Mouse (Mus musculus): ENCODE measurements around the gene Xndc1. TPM values are rescaled to one million over a fixed set of nuclear protein-coding genes. Genes with fewer than 3 reads are reported as not detected.

Xndc1 gene
- polyA plus RNA-seq, 1 experiment from 2014 or later, result 30.0 TPM

DNA sequence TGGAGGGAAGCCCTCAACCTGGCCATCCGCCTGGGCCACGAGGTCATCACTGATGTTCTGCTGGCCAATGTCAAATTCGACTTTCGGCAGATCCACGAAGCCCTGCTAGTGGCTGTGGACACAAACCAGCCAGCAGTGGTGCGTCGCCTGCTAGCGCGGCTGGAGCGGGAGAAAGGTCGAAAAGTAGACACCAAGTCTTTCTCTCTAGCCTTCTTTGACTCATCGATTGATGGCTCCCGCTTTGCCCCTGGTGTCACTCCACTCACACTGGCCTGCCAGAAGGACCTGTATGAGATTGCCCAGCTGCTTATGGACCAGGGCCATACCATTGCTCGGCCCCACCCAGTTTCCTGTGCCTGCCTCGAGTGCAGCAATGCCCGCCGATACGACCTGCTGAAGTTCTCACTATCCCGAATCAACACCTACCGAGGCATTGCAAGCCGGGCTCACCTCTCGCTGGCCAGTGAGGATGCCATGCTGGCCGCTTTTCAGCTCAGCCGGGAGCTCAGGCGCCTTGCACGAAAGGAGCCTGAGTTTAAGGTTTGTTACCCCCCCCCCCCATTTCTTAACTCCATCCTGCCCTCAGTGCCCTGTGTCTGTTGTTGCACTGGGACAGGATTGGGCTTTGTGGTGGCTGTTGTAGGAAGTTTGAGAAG is 18.9 kb downstream of the Xndc1 start:
- Histone ChIP-seq H3K9me3 (ENCODE audit: control insufficient read depth, low read length) (no peaks in the 10 kb centered on the region), H3K27me3 (ENCODE audit: control insufficient read depth, insufficient read depth, low read length) (no peaks in the 10 kb centered on the region), H3K27ac (replicated peaks; ENCODE audit: low read depth, low read length) (no peak overlapping the region), H3K36me3 (ENCODE audit: control insufficient read depth, insufficient read depth, low read length) (peaks cover 30% of the 10 kb centered on the region), H3K4me2 (ENCODE audit: low read depth, severe bottlenecking) (no peak overlapping the region), H3K4me1 (ENCODE audit: control insufficient read depth, insufficient read depth, low read length) (no peaks in the 10 kb centered on the region), H3K9ac (ENCODE audit: low read length) (no peak overlapping the region), H3K4me3 (ENCODE audit: low read depth, low read length) (no peak overlapping the region)
- no peak for DNase-seq (ENCODE audit: low spot score)
- 91% methylated on average over 26 of the region's 26 CpGs for WGBS
- no peak for ATAC-seq (ENCODE audit: insufficient number of reproducible peaks, low FRiP score, low TSS enrichment, low read depth)

DNA sequence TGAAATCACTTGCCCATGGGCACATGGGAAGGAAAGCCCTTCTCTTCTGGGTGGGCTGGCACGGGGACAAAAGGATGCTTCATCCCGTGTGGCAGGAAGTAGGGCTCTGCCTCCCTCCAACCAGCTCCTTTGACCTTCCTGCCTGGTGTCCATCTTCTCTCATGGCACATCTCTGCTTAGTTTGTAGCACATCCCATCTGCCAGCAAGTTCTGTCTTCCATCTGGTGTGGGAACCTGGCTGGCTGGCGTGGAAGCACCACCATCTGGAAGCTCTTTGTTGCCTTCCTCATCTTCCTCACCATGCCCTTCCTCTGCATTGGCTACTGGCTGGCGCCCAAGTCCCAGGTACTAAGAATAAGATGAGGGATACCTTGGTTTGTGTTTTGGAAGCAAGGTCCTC is 22.0 kb downstream of the Xndc1 start:
- peaks cover 14% of the 10 kb centered on the region for H3K36me3 ChIP-seq (ENCODE audit: control insufficient read depth, insufficient read depth, low read length)

DNA sequence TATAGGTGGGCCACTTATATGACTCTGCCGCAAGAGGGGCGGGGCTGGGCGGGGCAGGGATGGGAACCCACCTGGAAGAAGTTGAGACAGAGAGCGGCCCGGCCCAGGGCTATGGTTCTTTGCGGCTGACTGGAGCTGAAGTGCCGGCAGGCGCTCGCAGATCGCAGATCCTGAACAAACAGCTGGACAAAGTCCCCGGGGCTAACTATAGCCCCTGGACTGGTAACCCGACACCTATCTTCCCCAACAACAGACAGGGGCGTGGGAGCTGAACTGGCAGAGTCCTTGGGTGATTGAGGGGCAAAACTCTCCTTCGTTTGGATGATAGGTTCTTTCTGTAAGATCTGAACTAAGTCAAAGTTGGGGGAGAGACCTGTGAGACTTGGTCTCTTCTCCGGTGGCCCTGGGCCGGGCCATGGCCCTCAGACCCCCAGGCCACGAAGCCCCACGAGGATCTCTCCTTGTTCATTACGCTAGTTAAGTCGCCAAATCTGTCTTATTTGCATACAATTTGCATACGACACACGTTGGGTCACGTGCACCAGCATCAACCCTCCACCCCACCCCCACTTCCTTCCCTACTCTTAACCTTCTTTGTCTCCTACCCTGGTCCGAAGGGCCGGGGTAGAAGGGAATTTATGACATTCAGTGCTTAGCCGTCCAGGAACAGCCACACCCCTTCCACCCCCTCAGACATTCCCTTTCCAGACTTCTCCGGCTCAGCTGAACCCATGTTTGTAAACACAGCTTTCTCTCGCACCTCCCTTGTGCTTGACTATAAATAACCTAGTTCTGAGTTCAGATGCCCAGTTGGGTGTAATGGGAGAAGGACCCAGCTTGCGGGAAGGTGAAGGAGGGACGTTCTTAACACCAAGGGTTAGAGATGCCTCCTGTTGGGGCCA is 34.7 kb downstream of the Xndc1 start:
- Histone ChIP-seq H3K4me3 (ENCODE audit: low read depth, low read length) (peak overlapping the region; percentile 29), H3K9ac (ENCODE audit: low read length) (peak overlapping the region; percentile 49), H3K4me2 (ENCODE audit: low read depth, severe bottlenecking) (peak overlapping the region; percentile 51), H3K9me3 (ENCODE audit: control insufficient read depth, low read length) (no peaks in the 10 kb centered on the region), H3K27me3 (ENCODE audit: control insufficient read depth, insufficient read depth, low read length) (no peaks in the 10 kb centered on the region), H3K36me3 (ENCODE audit: control insufficient read depth, insufficient read depth, low read length) (no peaks in the 10 kb centered on the region), H3K4me1 (ENCODE audit: control insufficient read depth, insufficient read depth, low read length) (peaks cover 8% of the 10 kb centered on the region), H3K27ac (replicated peaks; ENCODE audit: low read depth, low read length) (0 out of 2 replicates have a peak overlapping the region, but pooled peaks have one; percentile 37)
- 4% methylated on average over 30 of the region's 30 CpGs for WGBS
- peak; percentile 80 for ATAC-seq (ENCODE audit: insufficient number of reproducible peaks, low FRiP score, low TSS enrichment, low read depth)
- peak; percentile 69 for DNase-seq (ENCODE audit: low spot score)

More for the DNA sequence above, 22.0 kb downstream of the Xndc1 start:
- H3K27ac ChIP-seq (replicated peaks; ENCODE audit: low read depth, low read length), result no peak overlapping the region
- no peaks in the 10 kb centered on the region for H3K27me3 ChIP-seq (ENCODE audit: control insufficient read depth, insufficient read depth, low read length)
- no peaks in the 10 kb centered on the region for H3K9me3 ChIP-seq (ENCODE audit: control insufficient read depth, low read length)
- 95% methylated on average over 4 of the region's 4 CpGs for WGBS
- no peaks in the 10 kb centered on the region for H3K4me1 ChIP-seq (ENCODE audit: control insufficient read depth, insufficient read depth, low read length)
- no peak overlapping the region for H3K4me2 ChIP-seq (ENCODE audit: low read depth, severe bottlenecking)
- no peak overlapping the region for H3K4me3 ChIP-seq (ENCODE audit: low read depth, low read length)
- H3K9ac ChIP-seq (ENCODE audit: low read length), result no peak overlapping the region
- no peak for DNase-seq (ENCODE audit: low spot score)
- no peak for ATAC-seq (ENCODE audit: insufficient number of reproducible peaks, low FRiP score, low TSS enrichment, low read depth)

DNA sequence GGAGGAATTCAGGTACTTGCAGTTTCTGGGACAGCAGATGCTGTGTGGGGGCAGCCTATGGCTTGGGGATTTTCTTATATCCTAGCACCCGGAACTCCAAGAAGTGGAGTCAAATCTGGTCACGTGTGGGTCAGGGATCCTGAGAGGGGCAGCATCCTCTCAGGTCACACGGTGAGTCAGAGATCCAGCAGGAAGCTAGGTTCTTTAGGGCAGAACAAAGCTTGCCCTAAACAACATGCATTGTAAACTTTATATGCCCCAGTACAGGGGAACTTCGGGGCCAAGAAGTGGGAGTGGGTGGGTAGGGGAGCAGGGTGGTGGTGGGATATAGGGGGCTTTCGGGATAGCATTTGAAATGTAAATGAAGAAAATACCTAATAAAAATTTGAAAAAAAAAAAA is 35.6 kb downstream of the Xndc1 start:
- WGBS, result 55% methylated on average over 5 of the region's 5 CpGs
- H3K36me3 ChIP-seq (ENCODE audit: control insufficient read depth, insufficient read depth, low read length), result no peaks in the 10 kb centered on the region
- no peak overlapping the region for H3K9ac ChIP-seq (ENCODE audit: low read length)
- no peaks in the 10 kb centered on the region for H3K9me3 ChIP-seq (ENCODE audit: control insufficient read depth, low read length)
- DNase-seq (ENCODE audit: low spot score), result no peak
- peaks cover 8% of the 10 kb centered on the region for H3K4me1 ChIP-seq (ENCODE audit: control insufficient read depth, insufficient read depth, low read length)
- no peak overlapping the region for H3K4me3 ChIP-seq (ENCODE audit: low read depth, low read length)
- H3K27me3 ChIP-seq (ENCODE audit: control insufficient read depth, insufficient read depth, low read length), result no peaks in the 10 kb centered on the region
- no peak overlapping the region for H3K4me2 ChIP-seq (ENCODE audit: low read depth, severe bottlenecking)
- no peak for ATAC-seq (ENCODE audit: insufficient number of reproducible peaks, low FRiP score, low TSS enrichment, low read depth)
- no peak overlapping the region for H3K27ac ChIP-seq (replicated peaks; ENCODE audit: low read depth, low read length)

DNA sequence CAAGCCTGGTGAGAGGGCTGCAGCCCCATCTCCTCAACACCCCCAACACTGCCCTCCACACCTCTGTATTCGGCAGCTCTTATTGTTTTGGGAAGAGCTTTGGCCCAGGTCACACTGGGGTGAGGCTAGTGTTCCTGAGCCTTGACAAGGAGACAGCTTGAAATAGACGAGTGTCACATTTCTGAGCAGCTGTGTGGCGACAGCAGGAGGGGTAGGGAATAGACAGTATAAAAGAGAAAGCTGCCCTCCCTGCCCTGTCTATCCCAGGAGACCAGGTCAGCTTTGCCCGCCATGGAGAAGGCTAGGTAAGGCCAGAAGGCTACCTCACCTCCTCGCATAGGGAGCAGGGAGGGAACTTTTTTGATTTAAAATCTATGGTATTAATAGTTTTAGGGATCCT is 36.2 kb downstream of the Xndc1 start, which contains the start of gene Art1:
Gene Art1, plus strand, starts transcription at position 257 of the 400 bp plus-strand sequence.
- 47% methylated on average over 5 of the region's 5 CpGs for WGBS
- H3K9ac ChIP-seq (ENCODE audit: low read length), result no peak within 1 kb of the TSS
- no peak for ATAC-seq (ENCODE audit: insufficient number of reproducible peaks, low FRiP score, low TSS enrichment, low read depth)

DNA sequence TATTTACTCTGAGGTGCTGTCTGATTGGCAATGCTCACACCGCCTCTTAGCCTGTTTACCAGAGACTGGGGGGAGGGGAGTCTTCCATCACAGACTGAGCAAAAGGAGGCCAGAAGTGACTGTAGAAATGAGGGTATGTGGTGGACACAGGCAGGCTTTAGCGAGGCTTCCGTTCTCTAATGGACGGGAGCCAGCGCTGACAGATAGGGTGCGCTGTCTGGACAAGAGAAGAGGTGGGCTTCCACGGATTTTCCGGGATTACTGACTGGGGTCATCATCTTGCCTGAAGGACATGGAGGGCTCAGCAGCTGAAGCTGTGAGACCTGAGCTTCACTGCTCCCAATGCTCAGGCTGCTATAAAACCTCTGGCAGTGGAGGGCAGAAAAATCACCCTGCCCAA is 36.9 kb downstream of the Xndc1 start:
- Histone ChIP-seq H3K36me3 (ENCODE audit: control insufficient read depth, insufficient read depth, low read length) (no peaks in the 10 kb centered on the region), H3K9me3 (ENCODE audit: control insufficient read depth, low read length) (no peaks in the 10 kb centered on the region), H3K27ac (replicated peaks; ENCODE audit: low read depth, low read length) (no peak overlapping the region), H3K4me3 (ENCODE audit: low read depth, low read length) (no peak overlapping the region), H3K4me2 (ENCODE audit: low read depth, severe bottlenecking) (no peak overlapping the region), H3K9ac (ENCODE audit: low read length) (no peak overlapping the region), H3K4me1 (ENCODE audit: control insufficient read depth, insufficient read depth, low read length) (peaks cover 13% of the 10 kb centered on the region), H3K27me3 (ENCODE audit: control insufficient read depth, insufficient read depth, low read length) (0 out of 2 replicates have a peak, but pooled peaks cover 2% of the 10 kb centered on the region)
- ATAC-seq (ENCODE audit: insufficient number of reproducible peaks, low FRiP score, low TSS enrichment, low read depth) (no peak), DNase-seq (ENCODE audit: low spot score) (no peak)
- 49% methylated on average over 8 of the region's 8 CpGs for WGBS

More for the DNA sequence above, 36.2 kb downstream of the Xndc1 start, which contains the start of gene Art1:
- Histone ChIP-seq H3K27me3 (ENCODE audit: control insufficient read depth, insufficient read depth, low read length) (no peaks in the 10 kb centered on the region), H3K9me3 (ENCODE audit: control insufficient read depth, low read length) (no peaks in the 10 kb centered on the region), H3K4me2 (ENCODE audit: low read depth, severe bottlenecking) (peak within 1 kb of the TSS; percentile 51), H3K36me3 (ENCODE audit: control insufficient read depth, insufficient read depth, low read length) (no peaks in the 10 kb centered on the region), H3K4me3 (ENCODE audit: low read depth, low read length) (no peak within 1 kb of the TSS), H3K27ac (replicated peaks; ENCODE audit: low read depth, low read length) (0 out of 2 replicates have a peak within 1 kb of the TSS, but pooled peaks have one; percentile 37), H3K4me1 (ENCODE audit: control insufficient read depth, insufficient read depth, low read length) (peaks cover 8% of the 10 kb centered on the region)
- DNase-seq (ENCODE audit: low spot score), result no peak

DNA sequence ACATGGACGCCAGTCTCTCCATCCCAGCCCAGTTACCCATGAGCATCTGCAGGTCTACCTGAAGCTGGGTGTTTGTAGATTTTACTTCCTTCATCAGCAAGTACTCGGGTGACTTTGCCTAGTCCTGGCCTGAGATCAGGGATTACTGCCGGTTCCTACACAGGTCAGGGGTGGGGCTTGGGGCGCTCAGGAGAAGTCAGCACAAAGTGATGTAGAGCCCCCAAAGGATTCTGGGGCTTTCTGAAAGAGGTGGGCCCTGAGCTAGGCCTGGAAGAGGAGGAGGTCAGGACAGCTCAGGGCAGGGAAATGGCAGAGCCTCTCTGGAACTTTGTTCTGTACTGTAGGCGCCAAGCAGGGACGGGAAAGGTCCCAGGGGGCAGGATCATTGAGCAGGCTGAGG is 37.4 kb downstream of the Xndc1 start:
- Histone ChIP-seq H3K9me3 (ENCODE audit: control insufficient read depth, low read length) (no peaks in the 10 kb centered on the region), H3K4me3 (ENCODE audit: low read depth, low read length) (no peak overlapping the region), H3K27ac (replicated peaks; ENCODE audit: low read depth, low read length) (no peak overlapping the region), H3K36me3 (ENCODE audit: control insufficient read depth, insufficient read depth, low read length) (no peaks in the 10 kb centered on the region), H3K9ac (ENCODE audit: low read length) (no peak overlapping the region), H3K4me2 (ENCODE audit: low read depth, severe bottlenecking) (no peak overlapping the region), H3K4me1 (ENCODE audit: control insufficient read depth, insufficient read depth, low read length) (peaks cover 13% of the 10 kb centered on the region), H3K27me3 (ENCODE audit: control insufficient read depth, insufficient read depth, low read length) (0 out of 2 replicates have a peak, but pooled peaks cover 2% of the 10 kb centered on the region)
- ATAC-seq (ENCODE audit: insufficient number of reproducible peaks, low FRiP score, low TSS enrichment, low read depth), result no peak
- WGBS, result 41% methylated on average over 6 of the region's 6 CpGs
- DNase-seq (ENCODE audit: low spot score), result no peak

DNA sequence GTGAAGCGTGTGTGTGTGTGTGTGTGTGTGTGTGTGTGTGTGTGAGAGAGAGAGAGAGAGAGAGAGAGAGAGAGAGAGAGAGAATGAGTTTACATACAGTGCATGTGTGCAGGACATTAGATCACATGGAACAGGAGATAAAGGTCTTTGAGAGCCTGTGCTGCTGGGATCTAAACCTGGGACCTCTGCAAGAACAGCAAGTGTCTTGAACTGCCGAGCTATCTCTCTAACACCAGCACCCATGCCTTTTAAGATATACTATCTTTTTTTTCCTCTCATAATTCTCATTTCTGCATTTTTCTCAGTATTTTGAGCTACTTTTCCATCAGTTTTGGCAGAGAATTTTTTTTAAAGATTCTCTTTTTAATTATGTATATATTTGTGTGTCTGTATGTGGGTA is 38.2 kb downstream of the Xndc1 start:
- WGBS, result 85% methylated on average over 2 of the region's 2 CpGs
- ATAC-seq (ENCODE audit: insufficient number of reproducible peaks, low FRiP score, low TSS enrichment, low read depth), result no peak
- Histone ChIP-seq H3K9ac (ENCODE audit: low read length) (no peak overlapping the region), H3K36me3 (ENCODE audit: control insufficient read depth, insufficient read depth, low read length) (no peaks in the 10 kb centered on the region), H3K4me1 (ENCODE audit: control insufficient read depth, insufficient read depth, low read length) (peaks cover 13% of the 10 kb centered on the region), H3K27me3 (ENCODE audit: control insufficient read depth, insufficient read depth, low read length) (0 out of 2 replicates have a peak, but pooled peaks cover 2% of the 10 kb centered on the region), H3K27ac (replicated peaks; ENCODE audit: low read depth, low read length) (no peak overlapping the region), H3K4me2 (ENCODE audit: low read depth, severe bottlenecking) (no peak overlapping the region), H3K9me3 (ENCODE audit: control insufficient read depth, low read length) (no peaks in the 10 kb centered on the region), H3K4me3 (ENCODE audit: low read depth, low read length) (no peak overlapping the region)
- no peak for DNase-seq (ENCODE audit: low spot score)
